ENCODE assay signal across 15 mouse cellular contexts in the genomic region with DNA sequence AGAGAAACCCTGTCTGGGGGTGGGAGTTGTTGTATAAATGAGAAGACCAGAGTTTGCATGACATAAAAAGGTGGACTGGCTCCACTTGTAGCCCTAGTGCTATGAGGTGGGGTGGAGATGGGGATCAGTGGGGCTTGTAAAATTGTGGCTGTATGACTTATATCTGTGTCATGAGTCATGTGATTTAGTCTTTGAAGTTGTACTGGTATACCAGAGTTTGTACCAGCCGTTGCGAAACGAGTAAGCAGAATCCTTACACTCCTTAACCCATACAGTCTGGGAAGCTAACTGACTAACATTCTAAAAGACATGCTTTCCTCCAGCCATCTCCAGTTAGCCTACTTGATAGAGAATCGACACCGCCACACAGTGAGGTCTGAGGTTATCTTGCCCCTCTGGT. TPM values are rescaled to one million over a fixed set of nuclear protein-coding genes. Genes with fewer than 3 reads are reported as not detected.
DNase-seq lines count a peak whose midpoint lies in the region; ATAC-seq and TF ChIP-seq lines count a peak whose summit lies in the region.
"Had no signal": no experiment of that assay in that cellular context is flagged by ENCODE, and none has a peak within 500 bp of the region (broad histone marks: within the 10 kb centered on the region; RNA-seq: fewer than 3 reads in every experiment).

No protein-coding gene starts in this region.

- no peaks in the 10 kb centered on the region for H3K36me3 ChIP-seq in lung, embryonic 15.5 days
- no peaks in the 10 kb centered on the region for H3K36me3 ChIP-seq in myocyte (ENCODE audit: control insufficient read depth, insufficient read depth)
- H3K36me3 ChIP-seq: liver, embryonic 15.5 days had no signal

- no peak overlapping the region for H3K4me2 ChIP-seq in lung, embryonic 15.5 days
- peak overlapping the region; percentile 59 for H3K4me2 ChIP-seq in myocyte (ENCODE audit: low read depth)
- H3K4me2 ChIP-seq: forebrain, embryonic 13.5 days; liver, embryonic 15.5 days had no signal

- H3K9me3 ChIP-seq in lung, embryonic 15.5 days = no peaks in the 10 kb centered on the region
- H3K9me3 ChIP-seq: forebrain, embryonic 13.5 days; liver, embryonic 15.5 days had no signal

- H3K4me3 ChIP-seq in lung, embryonic 15.5 days = no peak overlapping the region
- H3K4me3 ChIP-seq in bone marrow macrophage, adult 2 months (ENCODE audit: insufficient read depth, low read length) = no peak overlapping the region
- no peak overlapping the region for H3K4me3 ChIP-seq in myocyte
- H3K4me3 ChIP-seq in left cerebral cortex, adult 2 months = no peak overlapping the region
- H3K4me3 ChIP-seq: forebrain, embryonic 13.5 days; liver, embryonic 15.5 days had no signal

- TF ChIP-seq CTCF in Patski (IDR thresholded peaks at IDR 0.05) = no peak
- TF ChIP-seq CTCF in bone marrow macrophage, adult 2 months (IDR thresholded peaks at IDR 0.05; ENCODE audit: low read depth, low read length) = no peak
- TF ChIP-seq CTCF in left cerebral cortex, adult 2 months (IDR thresholded peaks at IDR 0.05) = no peak

- H3ac ChIP-seq in myocyte (ENCODE audit: control insufficient read depth, insufficient read length) = no peak overlapping the region

- CTCF ChIA-PET in Patski (lab: Charles Lee) = interaction anchor here (1.6 kb wide), 1 partner anchor 24 kb away, joined by 3 read pairs; no protein-coding TSS in a partner anchor

- no peak for DNase-seq in lung, postnatal 25 days (ENCODE audit: low spot score)
- no peak for DNase-seq in Patski (ENCODE audit: low read depth, low spot score)
- DNase-seq in left cerebral cortex, postnatal 14 days (ENCODE audit: low spot score in 2 of 2) = no peak
- DNase-seq in left cerebral cortex, adult 2 months (ENCODE audit: extremely low spot score in 1 of 2, low spot score in 2 of 2) = no peak
- DNase-seq: cerebellum, adult 18-20 months; heart, adult 11 months; heart, postnatal 10 days; kidney, postnatal 14 days; left cerebral cortex, postnatal 4 days; midbrain, embryonic 14.5 days had no signal

- intact Hi-C loops in left cerebral cortex, postnatal 14 days (cut with DNase I) = no loop called here
- intact Hi-C loops in left cerebral cortex, adult 2 months (cut with DNase I) = no loop called here

- TF ChIP-seq POLR2A in bone marrow macrophage, adult 2 months (IDR thresholded peaks at IDR 0.05; ENCODE audit: borderline replicate concordance, low read depth, low read length) = no peak
- no peak for TF ChIP-seq POLR2A in myocyte (IDR thresholded peaks at IDR 0.05; ENCODE audit: insufficient read length, low read depth)

- POLR2A ChIA-PET in Patski (lab: Charles Lee) = no interaction called here

- in situ Hi-C loops in Patski (cut with MboI; ENCODE audit: low pct_unique_long_range_greater_than_20kb) = no loop called here

- ATAC-seq in lung, embryonic 15.5 days (ENCODE audit: borderline replicate concordance, extremely low read depth, low FRiP score, low TSS enrichment) = no peak
- peak; percentile 54 for ATAC-seq in Patski
- ATAC-seq: forebrain, embryonic 13.5 days had no signal

- no peak overlapping the region for H3K9ac ChIP-seq in lung, embryonic 15.5 days
- H3K9ac ChIP-seq: forebrain, embryonic 13.5 days; liver, embryonic 15.5 days had no signal

- H3K79me2 ChIP-seq in myocyte (ENCODE audit: control insufficient read depth, insufficient read depth) = peaks cover 98% of the 10 kb centered on the region

- H3K27me3 ChIP-seq in lung, embryonic 15.5 days = no peaks in the 10 kb centered on the region
- no peaks in the 10 kb centered on the region for H3K27me3 ChIP-seq in Patski
- H3K27me3 ChIP-seq in myocyte (ENCODE audit: control insufficient read depth, insufficient read depth, insufficient read length) = no peaks in the 10 kb centered on the region
- H3K27me3 ChIP-seq: forebrain, embryonic 13.5 days; liver, embryonic 15.5 days had no signal

- 71% methylated on average over 5 of the region's 5 CpGs for WGBS in lung, embryonic 15.5 days

- peak overlapping the region; percentile 15; the same call in 1 of the 2 replicates for H3K27ac ChIP-seq in lung, embryonic 15.5 days
- peak overlapping the region; percentile 56 for H3K27ac ChIP-seq in bone marrow macrophage, adult 2 months (ENCODE audit: insufficient read depth, low read depth, low read length)
- H3K27ac ChIP-seq in left cerebral cortex, adult 2 months = no peak overlapping the region
- H3K27ac ChIP-seq: forebrain, embryonic 13.5 days; liver, embryonic 15.5 days had no signal

- H3K4me1 ChIP-seq in lung, embryonic 15.5 days = peaks cover 31% of the 10 kb centered on the region
- peaks cover 56% of the 10 kb centered on the region for H3K4me1 ChIP-seq in bone marrow macrophage, adult 2 months (ENCODE audit: control insufficient read depth, insufficient read depth, low read length)

TF ChIP-seq in myocyte, 11 proteins besides CTCF, POLR2A, EP300 and RAD21:
- TF ChIP-seq CEBPB (IDR thresholded peaks at IDR 0.05; ENCODE audit: insufficient read depth, poor library complexity, severe bottlenecking) (peak; percentile 95), POLR2AphosphoS2 (IDR thresholded peaks at IDR 0.05; ENCODE audit: insufficient read length, low read depth) (no peak), USF1 (IDR thresholded peaks at IDR 0.05; ENCODE audit: low read depth) (peak; percentile 80), MYOD1 (IDR thresholded peaks at IDR 0.05; ENCODE audit: control insufficient read depth in 1 of 3, insufficient read length in 2 of 3, low read depth in 2 of 3) (no peak), TCF12 (IDR thresholded peaks at IDR 0.05; ENCODE audit: insufficient read depth, poor library complexity, severe bottlenecking) (no peak), REST (IDR thresholded peaks at IDR 0.05; ENCODE audit: insufficient read depth, insufficient read length) (no peak), TCF3 (IDR thresholded peaks at IDR 0.05; ENCODE audit: insufficient read length, low read depth) (no peak), SRF (IDR thresholded peaks at IDR 0.05; ENCODE audit: control insufficient read depth, insufficient read length, low read depth) (no peak), MAX (IDR thresholded peaks at IDR 0.05; ENCODE audit: low read depth) (no peak)

RNA-seq across cellular contexts. Expression of a gene that starts 10.1 kb away (rescaled TPM):
- 227 and 235 TPM in 2 replicates for polyA plus RNA-seq in lung, embryonic 15.5 days (2015; fragmentation: Nextera tagmentation; extraction: Ambion mirVana)
- polyA plus RNA-seq in Patski (2021) = 56.0 TPM
- 81.4 and 82.5 TPM in 2 replicates for polyA plus RNA-seq in bone marrow macrophage, adult 2 months (2012; ENCODE audit: insufficient read depth, insufficient read length, missing spikeins)
- 23.0 TPM for polyA plus RNA-seq in myocyte (2012; fragmentation: generic; extraction: Trizol)
- 10 to 100 TPM; 28.9 to 29.5 TPM for total RNA-seq in left cerebral cortex, postnatal 14 days (2021)
- total RNA-seq in left cerebral cortex, adult 2 months (2021) = 10 to 100 TPM; 22.4 to 22.8 TPM
